Mouse (Mus musculus) layer of hippocampus, adult 8-10 months (tissue): ENCODE data around the gene Pxt1. TPM values are rescaled to one million over a fixed set of nuclear protein-coding genes. Genes with fewer than 3 reads are reported as not detected.

Experiments used
- DNase-seq, 2 experiments: peaks; one replicate each; pipeline ENCODE4 v3.0.0; 2022; ENCODE audit warnings: low spot score in 2 of 2
- total RNA-seq, 4 experiments: library from RNA; stranded (reverse); gene quantifications; 2 replicates each; pipeline ENCODE4 v1.2.4; 2022

Pxt1 gene
- total RNA-seq, 4 experiments from 2014 or later: not detected

GRCm38 (mm10) chr17:28915060-28915628 lies 28.5 kb downstream of the Pxt1 start, which contains the start of gene 4930539E08Rik:
4930539E08Rik (minus strand) TSS chr17:28915324.
- no peak for DNase-seq

GRCm38 (mm10) chr17:28913940-28914339 lies 29.7 kb downstream of the Pxt1 start:
- DNase-seq: no peak

- no peak for DNase-seq
Observed at GRCm38 (mm10) chr17:28913200-28913599, 30.4 kb downstream of the Pxt1 start.

GRCm38 (mm10) chr17:28910139-28910538 lies 33.5 kb downstream of the Pxt1 start:
- no peak for DNase-seq

GRCm38 (mm10) chr17:28909252-28909941 lies 34.2 kb downstream of the Pxt1 start:
- peak in 1 of 2 experiments; percentile 23 for DNase-seq

GRCm38 (mm10) chr17:28907959-28908358 lies 35.7 kb downstream of the Pxt1 start:
- DNase-seq: peak; percentile 48 to 52

GRCm38 (mm10) chr17:28905377-28905916 lies 38.2 kb downstream of the Pxt1 start:
- DNase-seq: no peak

- DNase-seq: peak; percentile 55 to 64
Observed at GRCm38 (mm10) chr17:28904546-28905376, 38.9 kb downstream of the Pxt1 start.

- no peak for DNase-seq
Observed at GRCm38 (mm10) chr17:28901559-28901958, 42.1 kb downstream of the Pxt1 start.

GRCm38 (mm10) chr17:28899427-28899826 lies 44.2 kb downstream of the Pxt1 start:
- no peak for DNase-seq

- DNase-seq: no peak
Observed at GRCm38 (mm10) chr17:28898249-28898648, 45.4 kb downstream of the Pxt1 start.

GRCm38 (mm10) chr17:28897817-28898216 lies 45.8 kb downstream of the Pxt1 start:
- no peak for DNase-seq

GRCm38 (mm10) chr17:28896095-28896780 lies 47.4 kb downstream of the Pxt1 start:
- DNase-seq: no peak

- no peak for DNase-seq
Observed at GRCm38 (mm10) chr17:28895217-28895875, 48.3 kb downstream of the Pxt1 start.

- DNase-seq: no peak
Observed at GRCm38 (mm10) chr17:28894050-28894767, 49.4 kb downstream of the Pxt1 start.

GRCm38 (mm10) chr17:28886266-28886665 lies 57.4 kb downstream of the Pxt1 start:
- DNase-seq: no peak

- no peak for DNase-seq
Observed at GRCm38 (mm10) chr17:28885231-28885630, 58.4 kb downstream of the Pxt1 start.
